Mouse (Mus musculus) liver, adult 2 months (tissue): Measurements from ENCODE around the gene Lrrc15.

Experiments
- CTCF ChIP-seq: fragments of 200-500 bp; IDR thresholded peaks from 2 replicates; pipeline ENCODE4 v1.5.1; 2011; ENCODE audit warnings: low read depth, low read length, control low read depth
- POLR2A ChIP-seq: fragments of 200-500 bp; IDR thresholded peaks from 2 replicates; pipeline ENCODE4 v1.6.1; 2011; ENCODE audit warnings: low read length, control low read depth; ENCODE audit not compliant: insufficient read depth; ENCODE audit errors: extremely low read depth

GRCm38 (mm10) chr16:30238791-30239190 is 44.3 kb downstream of the Lrrc15 start:
- TF ChIP-seq CTCF = no peak
- TF ChIP-seq POLR2A = no peak
